Mouse (Mus musculus): ENCODE measurements at regions not wholly inside any gene's neighbourhood (a gene's known extent, or its start where the extent isn't known, plus 50 kb on each side); places are given as distances from the start of the nearest gene placed in this dataset.
A peak's percentile ranks its signal among the peaks of the same experiment; 100 is the strongest.

DNA sequence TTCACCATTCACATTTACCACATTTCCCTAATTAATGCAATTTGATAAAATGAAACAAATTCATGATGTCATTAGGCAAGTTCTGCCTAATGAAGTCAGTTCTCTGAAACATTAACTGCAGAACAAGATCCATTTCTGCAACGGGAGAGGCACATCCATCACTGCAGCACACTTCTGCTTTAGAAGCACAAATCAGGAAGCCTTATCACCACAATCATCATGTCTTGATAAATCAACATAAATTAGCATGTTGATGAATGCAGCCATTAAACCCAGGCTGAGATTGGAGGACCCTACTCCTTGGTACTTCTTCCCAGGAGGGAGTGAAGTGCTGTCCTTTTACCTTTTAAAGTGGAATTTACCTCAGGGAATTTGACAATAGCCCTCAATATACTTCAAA lies 1195.4 kb downstream of the Defb40 start:
- DNase-seq = no peak

GRCm38 (mm10) chr8:17781559-17782283 lies 1196.3 kb downstream of the Defb40 start:
- no peak for DNase-seq

DNA sequence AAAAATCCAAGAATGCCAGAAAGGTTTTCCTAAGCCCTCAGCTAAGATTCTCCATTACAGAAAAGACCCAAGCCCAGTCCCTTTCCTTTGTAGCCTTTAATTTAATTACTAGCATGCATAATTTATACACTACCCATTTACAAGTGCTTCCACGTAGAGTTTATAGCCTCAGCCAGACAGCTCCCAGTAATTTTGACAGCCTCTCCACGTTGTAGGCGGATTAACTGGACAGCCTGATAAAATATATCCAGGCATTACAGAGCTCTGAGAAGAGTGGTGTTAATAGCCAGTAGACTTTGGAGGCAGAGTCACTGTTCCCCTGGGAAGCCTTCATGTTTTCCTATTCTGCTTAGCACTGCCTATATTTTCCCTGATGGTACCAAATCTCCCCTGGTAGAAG lies 1202.6 kb downstream of the Defb40 start:
- no peak for DNase-seq

GRCm38 (mm10) chr8:17773311-17773710 lies 1204.7 kb downstream of the Defb40 start:
- DNase-seq = no peak

DNA sequence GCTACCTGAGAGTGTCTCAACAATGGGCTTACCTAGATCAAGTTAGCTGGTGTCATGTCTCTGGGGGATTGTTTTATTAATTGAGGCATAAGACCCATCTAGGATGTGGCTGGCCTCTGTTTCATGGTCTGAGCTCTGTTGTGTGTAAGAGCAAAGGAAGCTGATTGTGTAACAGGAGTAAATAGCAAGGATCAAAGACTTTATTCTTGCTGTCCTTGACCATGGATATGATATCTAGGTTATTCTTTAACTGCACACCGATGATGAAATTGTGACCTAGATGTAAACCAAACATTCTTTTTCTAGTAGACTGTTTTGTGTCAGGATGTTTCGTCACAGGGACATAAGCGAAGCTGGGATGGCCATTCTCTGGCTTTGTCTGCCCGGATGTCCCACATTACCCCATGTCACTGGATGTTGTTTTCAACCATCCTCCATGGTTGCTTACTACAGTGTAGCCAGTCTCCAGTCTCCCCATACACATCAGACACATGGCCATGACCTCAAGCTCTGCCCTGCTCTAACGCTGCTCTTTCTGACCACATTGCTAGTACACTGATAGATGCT lies 1210.5 kb downstream of the Defb40 start:
- no peak for DNase-seq

GRCm38 (mm10) chr8:17724672-17725071 lies 1253.4 kb downstream of the Defb40 start:
- DNase-seq = no peak

DNA sequence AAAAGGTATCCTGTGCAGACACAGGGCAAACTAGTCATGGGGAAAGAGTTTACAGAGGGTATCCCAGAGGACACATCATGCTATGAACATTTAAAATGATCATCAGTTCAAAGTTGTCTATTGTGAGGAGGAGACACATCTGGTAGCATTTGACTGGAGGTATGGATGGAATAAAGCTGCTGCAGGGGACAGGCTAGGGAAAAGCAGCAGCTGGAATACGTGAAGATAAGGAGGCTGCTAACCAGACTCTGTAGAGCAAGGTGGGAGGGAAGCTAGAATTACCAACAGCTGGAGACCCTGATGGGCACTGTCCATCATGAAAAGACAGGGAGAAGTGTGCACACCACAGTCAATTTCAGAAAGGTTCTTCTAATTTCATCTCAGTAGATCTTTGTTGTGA lies 1268.9 kb downstream of the Defb40 start:
- no peak for DNase-seq

- no peak for DNase-seq
Measured at GRCm38 (mm10) chr8:17708409-17708808, 1269.6 kb downstream of the Defb40 start.

DNA sequence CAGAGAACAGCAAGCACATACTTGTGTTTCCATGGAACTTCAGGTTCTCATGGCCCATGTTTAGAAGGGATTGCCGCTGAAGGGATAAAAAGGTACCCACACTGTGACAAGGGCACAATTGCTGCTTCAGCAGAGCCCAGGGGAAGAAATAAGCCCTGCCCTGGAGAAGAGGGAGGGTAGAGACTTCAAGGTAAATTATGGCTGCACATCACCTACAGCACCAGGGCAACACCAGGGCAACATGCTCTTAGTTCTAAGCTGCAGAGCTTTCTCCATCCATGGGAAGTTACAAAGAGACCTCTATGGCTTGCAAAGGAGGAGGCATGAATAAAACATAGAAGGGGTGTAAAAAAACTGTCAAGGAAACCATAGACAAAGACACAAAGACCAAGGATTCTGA lies 1273.8 kb downstream of the Defb40 start:
- DNase-seq = no peak

- DNase-seq = no peak
Measured at GRCm38 (mm10) chr8:17700362-17700761, 1277.7 kb downstream of the Defb40 start.

- DNase-seq = no peak
Measured at GRCm38 (mm10) chr8:17690074-17690848, 1287.8 kb downstream of the Defb40 start.

- DNase-seq = no peak
Measured at GRCm38 (mm10) chr8:17689641-17690040, 1288.4 kb downstream of the Defb40 start.

DNA sequence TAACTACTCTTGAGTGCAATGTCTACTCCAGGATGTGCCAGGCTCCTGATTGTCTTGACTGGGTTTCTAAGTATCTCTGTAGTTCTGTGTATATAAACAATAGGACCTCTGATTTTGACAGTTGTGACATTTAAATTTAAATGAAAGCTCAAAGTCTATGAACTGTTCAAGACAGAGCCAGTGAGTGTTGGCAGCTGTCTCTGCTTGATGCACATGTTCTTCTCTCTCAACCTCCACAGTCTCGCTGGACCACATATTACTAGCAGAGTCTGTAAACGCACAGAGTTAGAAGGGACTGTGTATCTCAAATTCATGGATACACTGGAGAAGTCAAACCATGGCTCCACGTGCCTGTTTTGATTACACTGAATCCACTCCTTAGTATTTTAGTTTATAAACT lies 1291.0 kb downstream of the Defb40 start:
- DNase-seq = no peak

DNA sequence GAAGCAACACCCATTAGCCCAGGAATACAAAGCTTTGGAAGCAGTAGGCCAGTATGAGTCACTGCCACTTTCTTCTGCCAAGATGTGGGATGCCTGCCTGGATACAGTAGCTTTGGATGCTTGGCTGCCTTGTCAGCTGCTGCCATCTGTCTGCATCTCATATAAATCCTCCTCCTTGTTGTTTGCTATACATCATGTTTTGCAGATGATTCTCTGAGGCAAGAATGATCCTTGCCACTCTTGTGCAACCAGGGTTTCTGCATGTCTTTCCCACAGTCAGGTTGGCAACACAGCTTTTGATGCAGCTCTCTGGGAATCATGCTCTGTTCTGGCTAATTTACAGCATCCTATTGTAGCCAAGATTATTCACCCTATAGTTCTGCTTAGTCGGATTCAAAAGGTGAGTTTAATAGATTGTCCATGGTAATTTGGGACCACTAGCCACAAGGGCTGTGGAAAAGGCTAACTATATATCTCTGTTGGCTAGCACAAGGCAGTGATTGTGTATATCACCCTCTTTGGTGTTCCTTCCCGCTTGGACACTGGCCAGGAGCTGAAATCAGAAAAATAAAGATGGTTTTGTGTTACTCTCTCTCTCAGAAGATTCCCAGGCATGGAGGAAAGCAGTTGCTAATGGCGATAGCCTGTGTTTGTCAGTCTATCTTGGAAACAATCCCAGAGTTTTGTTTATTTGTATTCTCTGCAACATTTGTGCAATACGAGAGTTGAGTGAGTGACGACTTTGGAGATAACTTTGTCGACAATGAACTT lies 1313.5 kb downstream of the Defb40 start:
- DNase-seq = peak; percentile 4

GRCm38 (mm10) chr8:17659753-17660361 lies 1318.2 kb downstream of the Defb40 start:
- DNase-seq = no peak

- no peak for DNase-seq
Measured at GRCm38 (mm10) chr8:17653786-17654185, 1324.3 kb downstream of the Defb40 start.

GRCm38 (mm10) chr8:17647559-17647958 lies 1330.5 kb downstream of the Defb40 start:
- no peak for DNase-seq

- DNase-seq = no peak
Measured at GRCm38 (mm10) chr8:17621109-17621508, 1356.9 kb downstream of the Defb40 start.

DNA sequence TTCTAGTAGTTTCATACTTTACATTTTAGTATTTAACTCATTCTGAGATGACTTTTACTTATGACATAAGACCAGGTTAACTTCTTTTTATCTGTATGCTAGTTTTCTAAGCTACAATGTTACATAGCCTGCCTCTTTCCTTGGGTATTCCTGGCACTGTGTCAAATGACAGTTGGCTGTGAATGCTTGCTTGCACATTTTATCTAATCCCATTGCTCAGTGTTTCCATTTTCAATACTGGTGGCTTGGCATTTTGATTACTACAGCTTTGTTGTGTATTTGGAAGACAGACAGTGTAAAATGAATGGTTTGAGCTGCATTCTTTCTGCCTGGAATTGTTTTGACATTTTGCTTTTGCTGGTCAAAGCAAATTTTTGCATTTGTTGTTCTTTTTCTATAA lies 1359.2 kb downstream of the Defb40 start:
- no peak for DNase-seq

GRCm38 (mm10) chr8:17618147-17618546 lies 1359.9 kb downstream of the Defb40 start:
- no peak for DNase-seq

DNA sequence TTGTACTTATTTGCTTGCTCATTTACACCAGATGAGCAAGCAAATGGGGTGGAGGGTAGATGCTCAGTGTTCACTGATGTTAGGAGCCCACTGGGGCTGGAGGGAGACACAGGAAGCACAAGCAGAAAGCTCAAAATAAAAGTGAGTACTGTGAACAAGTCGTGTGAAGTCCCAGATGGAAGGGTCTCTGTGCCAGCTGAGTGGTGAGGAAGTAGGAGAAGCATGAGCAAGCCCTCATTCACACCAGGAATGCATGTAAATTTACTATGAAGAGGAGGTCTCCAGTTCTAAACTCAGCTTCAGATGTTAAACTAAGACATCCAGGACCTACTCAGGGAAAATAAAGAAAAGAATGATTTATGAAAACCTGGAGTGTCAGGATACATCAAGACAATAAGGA lies 1375.2 kb downstream of the Defb40 start:
- DNase-seq = no peak

GRCm38 (mm10) chr8:17598736-17599135 lies 1379.3 kb downstream of the Defb40 start:
- DNase-seq = no peak
